Mouse (Mus musculus): ENCODE measurements around the gene Sfrp5.

DNA sequence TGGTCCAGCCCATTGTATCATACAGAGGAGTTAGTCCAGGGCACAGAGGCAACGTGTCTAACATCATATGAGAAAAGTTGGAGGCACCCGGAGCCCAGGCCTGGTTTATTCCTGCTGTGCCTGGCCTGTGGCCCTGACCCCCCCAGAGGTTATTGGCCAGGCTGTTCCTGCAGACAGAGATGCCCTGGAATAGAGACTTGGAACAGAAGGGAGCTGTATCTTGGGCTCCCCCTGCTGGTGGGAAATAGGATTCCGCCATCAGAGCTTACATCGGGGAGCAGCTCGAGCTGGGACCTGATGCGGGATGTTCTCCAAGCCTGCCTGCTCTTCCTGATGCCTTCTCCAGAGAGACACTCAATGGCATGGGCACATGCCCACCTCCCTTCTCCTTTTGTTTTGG, 50.1 kb downstream of the Sfrp5 start:
- TF ChIP-seq CTCF (IDR thresholded peaks at IDR 0.05; ENCODE audit: control insufficient read depth, insufficient read depth, low read length): peak; percentile 81
- TF ChIP-seq POLR2A (IDR thresholded peaks at IDR 0.05; ENCODE audit: borderline replicate concordance, control insufficient read depth, low read depth, low read length): no peak

All from bone marrow, adult 2 months (tissue).